Mouse (Mus musculus) urinary bladder, adult 18-20 months (tissue): ENCODE data around the gene Inha.

Experiments
- DNase-seq, 2 experiments: peaks; one replicate each; pipeline ENCODE4 v3.0.0; 2022; ENCODE audit warnings: low spot score in 2 of 2, mixed read lengths in 2 of 2

Inha gene

GRCm38 (mm10) chr1:75557041-75557440, 50.2 kb downstream of the Inha start:
- no peak for DNase-seq

- DNase-seq: no peak
Measured at GRCm38 (mm10) chr1:75558388-75559178, 51.7 kb downstream of the Inha start.

GRCm38 (mm10) chr1:75559212-75559925, 52.5 kb downstream of the Inha start:
- peak; percentile 78 to 83 for DNase-seq
